Mouse (Mus musculus) pancreas, adult 10 weeks (tissue): ENCODE results near the gene Zfp958. TPM values are rescaled to one million over a fixed set of nuclear protein-coding genes. Genes with fewer than 3 reads are reported as not detected.

ENCODE experiments used
- polyA plus RNA-seq: library from polyadenylated mRNA; stranded (reverse); fragments of 350-450 nt; fragmentation: Illumina TruSeq; extraction: RNeasy Lipid Tissue Mini Kit (QIAGEN cat#74804); gene quantifications from one replicate; pipeline ENCODE4 v1.2.3, GENCODE M21; 2015; ENCODE audit warnings: low read depth, low replicate concordance; ENCODE audit not compliant: insufficient read depth

Zfp958 gene
- 2.5 TPM for polyA plus RNA-seq

GRCm38 (mm10) chr8:4612932-4613853, at the start of gene Zfp958:
Zfp958 (plus strand) TSS chr8:4613167.

Other genes starting within 250 kb of the Zfp958 start
- 13.0 TPM for gene Cers4, start 120.1 kb upstream of the Zfp958 start, polyA plus RNA-seq
- gene Shcbp1, start 166.4 kb downstream of the Zfp958 start, polyA plus RNA-seq: not detected